Mouse (Mus musculus) liver, embryonic 15.5 days (tissue): ENCODE measurements around the gene Rnf121. TPM values are rescaled to one million over a fixed set of nuclear protein-coding genes. Genes with fewer than 3 reads are reported as not detected.
"Not testable (repeated sequence)": the region's sequence is repeated elsewhere in the genome, so short reads cannot be mapped to it uniquely, and the experiment has no call there.

Source experiments
- ATAC-seq: fragments of 200-750 bp; cut with Nextera tagmentation; 2 replicates; pipeline ENCODE4 v1.8.0; 2017; ENCODE audit warnings: moderate number of reproducible peaks, mild to moderate bottlenecking, moderate library complexity; ENCODE audit not compliant: insufficient read depth
- H3K27ac ChIP-seq: fragments of 300-500 bp; sonication (generic); replicated peaks from 2 replicates; pipeline ENCODE4 v1.5.1; 2015; ENCODE audit warnings: mild to moderate bottlenecking, inconsistent platforms
- H3K27me3 ChIP-seq: fragments of 300-500 bp; sonication (generic); 2 replicates; pipeline ENCODE4 v1.6.1; 2015; ENCODE audit warnings: mild to moderate bottlenecking, inconsistent platforms
- H3K36me3 ChIP-seq: fragments of 300-500 bp; sonication (generic); replicated peaks from 2 replicates; pipeline ENCODE4 v1.6.1; 2015; ENCODE audit warnings: moderate library complexity, mild to moderate bottlenecking, inconsistent platforms
- H3K4me1 ChIP-seq: fragments of 300-500 bp; sonication (generic); replicated peaks from 2 replicates; pipeline ENCODE4 v1.6.1; 2015; ENCODE audit warnings: inconsistent platforms
- H3K4me2 ChIP-seq: fragments of 300-500 bp; sonication (generic); 2 replicates; pipeline ENCODE4 v1.6.1; 2015; ENCODE audit warnings: moderate library complexity, mild to moderate bottlenecking, inconsistent platforms
- H3K4me3 ChIP-seq: fragments of 300-500 bp; sonication (generic); replicated peaks from 2 replicates; pipeline ENCODE4 v1.5.1; 2015; ENCODE audit warnings: mild to moderate bottlenecking, inconsistent platforms
- H3K9ac ChIP-seq: fragments of 300-500 bp; sonication (generic); 2 replicates; pipeline ENCODE4 v1.6.1; 2015; ENCODE audit warnings: moderate library complexity, mild to moderate bottlenecking, inconsistent platforms
- H3K9me3 ChIP-seq: fragments of 300-500 bp; sonication (generic); replicated peaks from 2 replicates; pipeline ENCODE4 v1.6.1; 2016; ENCODE audit warnings: inconsistent platforms
- WGBS: fragments of 180-500 bp; shearing (Covaris S2); methylation state at CpG from one replicate; pipeline ENCODE4 v1.1.7; 2015; ENCODE audit warnings: mixed read lengths; ENCODE audit not compliant: insufficient replicate concordance; 5-methylcytosine and 5-hydroxymethylcytosine counted together
- polyA plus RNA-seq: library from polyadenylated mRNA; unstranded; fragments of >200 nt; fragmentation: Nextera tagmentation; extraction: Ambion mirVana; gene quantifications from 2 replicates; pipeline ENCODE4 v1.2.1, GENCODE M21; 2015

Gene Rnf121
- polyA plus RNA-seq, 1 experiment from 2014 or later = 11.5 TPM

GRCm38 (mm10) chr7:102063891-102064290, 1.4 kb downstream of the Rnf121 start:
- H3K27me3 ChIP-seq = no peaks in the 10 kb centered on the region
- no peak for ATAC-seq
- peaks cover 8% of the 10 kb centered on the region for H3K36me3 ChIP-seq
- no peak overlapping the region for H3K27ac ChIP-seq
- H3K9ac ChIP-seq = peak overlapping the region; percentile 64; the same call in 1 of the 2 replicates
- H3K4me3 ChIP-seq = peak overlapping the region; percentile 70
- peaks cover 52% of the 10 kb centered on the region for H3K4me1 ChIP-seq
- peak overlapping the region; percentile 81 for H3K4me2 ChIP-seq
- 43% methylated on average over 9 of the region's 9 CpGs for whole genome bisulfite sequencing
- H3K9me3 ChIP-seq = no peaks in the 10 kb centered on the region

DNA sequence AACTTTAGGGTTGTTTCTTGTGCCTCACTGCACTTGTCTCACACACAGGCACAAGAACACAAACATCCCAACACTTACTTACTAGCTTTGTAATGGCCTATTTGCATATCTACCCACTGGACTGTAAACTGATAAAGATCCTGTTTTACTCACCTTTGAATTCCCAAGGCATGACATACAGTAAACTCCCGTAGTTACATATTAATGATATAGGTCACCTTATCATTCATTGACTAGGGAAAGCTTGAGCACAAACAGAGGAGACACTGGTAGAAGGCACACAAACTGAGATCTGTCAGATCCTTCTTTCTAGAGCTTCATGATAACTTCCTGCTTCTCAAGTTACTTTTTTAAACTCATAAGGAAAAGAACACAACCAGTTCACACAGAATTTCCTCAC, 3.1 kb downstream of the Rnf121 start:
- H3K9me3 ChIP-seq = no peaks in the 10 kb centered on the region
- H3K4me2 ChIP-seq = peak overlapping the region; percentile 16
- H3K27me3 ChIP-seq = no peaks in the 10 kb centered on the region
- 58% methylated on average over 1 of the region's 1 CpGs for WGBS
- no peak for ATAC-seq
- H3K9ac ChIP-seq = no peak overlapping the region
- H3K36me3 ChIP-seq = peaks cover 19% of the 10 kb centered on the region
- no peak overlapping the region for H3K4me3 ChIP-seq
- peaks cover 49% of the 10 kb centered on the region for H3K4me1 ChIP-seq
- H3K27ac ChIP-seq = no peak overlapping the region; the same call in 1 of the 2 replicates

DNA sequence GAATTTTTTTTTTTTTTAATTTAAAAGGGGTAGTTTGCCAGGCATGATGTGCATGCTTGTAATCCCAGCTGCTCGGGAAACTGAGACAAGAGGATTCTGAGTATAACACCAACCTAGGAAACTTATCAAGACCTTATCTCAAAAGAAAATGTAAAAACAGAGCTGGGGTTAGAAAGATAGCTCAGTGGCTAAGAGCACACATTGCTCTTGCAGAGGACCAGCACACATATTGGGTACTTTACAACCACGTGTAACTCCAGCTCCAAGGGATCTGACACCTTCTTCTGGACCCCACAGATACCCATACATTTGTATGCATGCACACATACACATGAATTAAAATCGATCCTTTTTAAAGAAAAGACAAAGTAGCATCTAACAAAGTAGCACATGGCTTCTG, 3.9 kb downstream of the Rnf121 start:
- Histone ChIP-seq H3K4me1 (peaks cover 44% of the 10 kb centered on the region), H3K9ac (no peak overlapping the region), H3K36me3 (peaks cover 25% of the 10 kb centered on the region), H3K27me3 (no peaks in the 10 kb centered on the region), H3K9me3 (no peaks in the 10 kb centered on the region), H3K4me2 (no peak overlapping the region), H3K4me3 (no peak overlapping the region), H3K27ac (no peak overlapping the region)
- 39% methylated on average over 3 of the region's 3 CpGs for WGBS
- no peak for ATAC-seq

GRCm38 (mm10) chr7:102048524-102048923, 16.7 kb downstream of the Rnf121 start:
- not testable (repeated sequence) for H3K27ac ChIP-seq, H3K4me1 ChIP-seq, H3K4me3 ChIP-seq, H3K9ac ChIP-seq, H3K4me2 ChIP-seq, H3K9me3 ChIP-seq, H3K27me3 ChIP-seq, ATAC-seq
- H3K36me3 ChIP-seq = 0 out of 2 replicates have a peak, but pooled peaks cover 13% of the 10 kb centered on the region

DNA sequence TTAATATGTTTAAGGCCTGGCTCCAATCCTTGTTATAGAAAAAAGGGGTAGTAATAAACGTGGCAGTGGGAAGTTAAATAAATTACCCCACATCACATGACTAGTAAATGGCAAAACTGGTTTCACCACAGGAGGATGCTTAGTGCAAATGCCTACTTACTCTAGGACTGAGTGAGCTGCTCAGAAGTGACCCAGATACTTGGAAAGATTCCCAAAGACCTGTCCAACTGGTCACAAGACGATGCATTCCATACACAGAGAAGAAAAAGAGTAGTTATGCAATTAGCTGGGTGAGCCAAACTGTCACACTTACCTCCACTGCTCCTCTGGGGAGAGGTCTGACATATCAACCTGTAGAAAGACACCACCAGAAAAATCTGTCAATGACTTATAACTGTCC, 23.0 kb downstream of the Rnf121 start:
- Histone ChIP-seq H3K9ac (no peak overlapping the region), H3K36me3 (peaks cover 50% of the 10 kb centered on the region), H3K4me1 (no peaks in the 10 kb centered on the region), H3K9me3 (no peaks in the 10 kb centered on the region), H3K27me3 (no peaks in the 10 kb centered on the region), H3K4me2 (no peak overlapping the region), H3K27ac (no peak overlapping the region), H3K4me3 (no peak overlapping the region)
- WGBS = 64% methylated on average over 2 of the region's 2 CpGs
- no peak for ATAC-seq

DNA sequence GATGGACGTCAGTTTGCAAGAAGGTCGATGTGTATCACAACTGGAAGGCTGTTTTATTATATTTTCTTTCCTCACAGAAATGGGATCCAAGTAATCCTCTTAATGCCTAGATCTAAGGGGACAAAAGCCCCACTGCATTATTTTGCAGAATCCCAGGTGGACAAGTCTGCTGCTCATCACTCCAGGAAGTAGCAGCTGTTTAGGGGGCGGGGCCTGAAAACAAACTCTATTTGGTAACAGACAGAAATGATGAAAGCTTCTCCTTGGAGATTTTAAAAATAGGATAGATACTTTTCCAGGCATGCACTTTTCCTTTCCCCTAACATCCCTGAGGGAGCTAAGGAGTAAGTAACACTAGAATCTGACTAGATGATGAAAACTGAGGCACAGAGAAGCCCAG, 28.0 kb downstream of the Rnf121 start:
- no peak overlapping the region for H3K27ac ChIP-seq
- no peak overlapping the region for H3K4me2 ChIP-seq
- no peaks in the 10 kb centered on the region for H3K9me3 ChIP-seq
- H3K4me1 ChIP-seq = no peaks in the 10 kb centered on the region
- no peak for ATAC-seq
- WGBS = 76% methylated on average over 3 of the region's 3 CpGs
- H3K4me3 ChIP-seq = no peak overlapping the region
- peaks cover 80% of the 10 kb centered on the region for H3K36me3 ChIP-seq
- H3K27me3 ChIP-seq = no peaks in the 10 kb centered on the region
- no peak overlapping the region for H3K9ac ChIP-seq

DNA sequence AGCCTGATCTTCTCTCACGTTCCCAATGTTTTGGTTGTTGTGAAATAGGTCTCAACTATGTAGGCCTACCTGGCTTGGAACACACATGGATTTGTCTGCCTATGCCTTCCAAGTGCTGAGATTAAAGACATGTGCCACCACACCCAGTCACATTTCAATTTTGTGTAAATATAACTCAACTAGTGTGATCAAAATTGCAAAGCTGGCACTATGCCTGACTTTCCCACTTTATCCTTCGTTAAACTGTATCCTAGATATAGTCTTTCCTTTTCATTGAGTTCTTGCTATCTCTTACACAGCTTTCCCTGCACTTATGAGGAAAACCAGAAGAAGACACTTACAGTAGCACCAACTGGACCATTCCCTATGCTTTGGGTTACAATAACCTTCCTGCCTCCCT, 29.7 kb downstream of the Rnf121 start:
- 77% methylated on average over 2 of the region's 2 CpGs for WGBS
- H3K4me2 ChIP-seq = no peak overlapping the region
- H3K27me3 ChIP-seq = no peaks in the 10 kb centered on the region
- no peak overlapping the region for H3K9ac ChIP-seq
- H3K36me3 ChIP-seq = peaks cover 82% of the 10 kb centered on the region
- H3K9me3 ChIP-seq = no peaks in the 10 kb centered on the region
- H3K4me3 ChIP-seq = no peak overlapping the region
- no peaks in the 10 kb centered on the region for H3K4me1 ChIP-seq
- ATAC-seq = no peak
- H3K27ac ChIP-seq = no peak overlapping the region

- no peak overlapping the region for H3K9ac ChIP-seq
These were observed 30.4 kb downstream of the Rnf121 start for GRCm38 (mm10) chr7:102034904-102035303.

GRCm38 (mm10) chr7:102025187-102026119, 39.8 kb downstream of the Rnf121 start:
- Histone ChIP-seq H3K27ac (no peak overlapping the region), H3K4me1 (peaks cover 7% of the 10 kb centered on the region), H3K9ac (no peak overlapping the region), H3K36me3 (peaks cover 65% of the 10 kb centered on the region), H3K9me3 (no peaks in the 10 kb centered on the region), H3K4me2 (no peak overlapping the region), H3K4me3 (no peak overlapping the region), H3K27me3 (no peaks in the 10 kb centered on the region)
- 83% methylated on average over 2 of the region's 2 CpGs for WGBS
- peak; percentile 25; the same call in 1 of the 2 replicates for ATAC-seq

More at GRCm38 (mm10) chr7:102034904-102035303, 30.4 kb downstream of the Rnf121 start:
- H3K9me3 ChIP-seq = no peaks in the 10 kb centered on the region
- H3K4me2 ChIP-seq = no peak overlapping the region
- no peak overlapping the region for H3K27ac ChIP-seq
- WGBS = 79% methylated on average over 1 of the region's 1 CpGs
- H3K36me3 ChIP-seq = peaks cover 80% of the 10 kb centered on the region
- ATAC-seq = no peak
- H3K27me3 ChIP-seq = no peaks in the 10 kb centered on the region
- H3K4me3 ChIP-seq = no peak overlapping the region
- H3K4me1 ChIP-seq = no peaks in the 10 kb centered on the region

GRCm38 (mm10) chr7:102023821-102024220, 41.4 kb downstream of the Rnf121 start:
- H3K4me1 ChIP-seq = peaks cover 7% of the 10 kb centered on the region
- no peak overlapping the region for H3K4me3 ChIP-seq
- no peak for ATAC-seq
- H3K36me3 ChIP-seq = peaks cover 71% of the 10 kb centered on the region
- no peak overlapping the region for H3K9ac ChIP-seq
- H3K27ac ChIP-seq = no peak overlapping the region
- H3K27me3 ChIP-seq = no peaks in the 10 kb centered on the region
- H3K4me2 ChIP-seq = no peak overlapping the region
- no peaks in the 10 kb centered on the region for H3K9me3 ChIP-seq
- 85% methylated on average over 9 of the region's 9 CpGs for WGBS

DNA sequence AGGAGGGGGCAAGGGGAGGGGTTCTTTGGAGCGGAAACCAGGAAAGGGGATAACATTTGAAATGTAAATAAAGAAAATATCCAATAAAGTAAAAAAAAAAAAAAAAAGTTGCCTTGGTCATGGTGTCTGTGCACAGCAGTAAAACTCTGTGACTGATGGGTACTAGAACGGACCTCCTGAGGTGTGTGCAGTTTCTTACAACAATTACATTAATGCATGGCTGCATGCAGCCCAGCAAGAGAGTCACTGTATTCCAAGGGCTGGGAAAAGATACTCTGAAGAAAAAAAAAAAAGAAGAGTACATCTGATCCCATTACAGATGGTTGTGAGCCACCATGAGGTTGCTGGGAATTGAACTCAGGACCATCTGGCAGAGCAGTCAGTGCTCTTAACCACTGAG, 44.3 kb downstream of the Rnf121 start:
- H3K9me3 ChIP-seq, H3K9ac ChIP-seq, H3K27me3 ChIP-seq, H3K4me2 ChIP-seq, H3K4me3 ChIP-seq, H3K27ac ChIP-seq, ATAC-seq: not testable (repeated sequence)
- Histone ChIP-seq H3K36me3 (peaks cover 85% of the 10 kb centered on the region), H3K4me1 (peaks cover 16% of the 10 kb centered on the region)
- WGBS = 87% methylated on average over 2 of the region's 2 CpGs
